Mouse (Mus musculus): ENCODE measurements at regions not wholly inside any gene's neighbourhood (a gene's known extent, or its start where the extent isn't known, plus 50 kb on each side); places are given as distances from the start of the nearest gene placed in this dataset.

GRCm38 (mm10) chr9:6651572-6652236 is 382.1 kb upstream of the Ddi1 start:
- no peak overlapping the region for H3K4me3 ChIP-seq (ENCODE audit: low read depth, low read length)
- H3K9me3 ChIP-seq (ENCODE audit: control insufficient read depth, low read length) = no peaks in the 10 kb centered on the region
- no peak for ATAC-seq (ENCODE audit: insufficient number of reproducible peaks, low FRiP score, low TSS enrichment, low read depth)
- H3K27ac ChIP-seq (replicated peaks; ENCODE audit: low read depth, low read length) = no peak overlapping the region
- H3K4me1 ChIP-seq (ENCODE audit: control insufficient read depth, insufficient read depth, low read length) = no peaks in the 10 kb centered on the region
- H3K4me2 ChIP-seq (ENCODE audit: low read depth, severe bottlenecking) = no peak overlapping the region
- 88% methylated on average over 6 of the region's 6 CpGs for WGBS
- no peaks in the 10 kb centered on the region for H3K27me3 ChIP-seq (ENCODE audit: control insufficient read depth, insufficient read depth, low read length)
- H3K36me3 ChIP-seq (ENCODE audit: control insufficient read depth, insufficient read depth, low read length) = no peaks in the 10 kb centered on the region
- DNase-seq (ENCODE audit: low spot score) = no peak
- no peak overlapping the region for H3K9ac ChIP-seq (ENCODE audit: low read length)

- no peaks in the 10 kb centered on the region for H3K27me3 ChIP-seq (ENCODE audit: control insufficient read depth, insufficient read depth, low read length)
- no peak overlapping the region for H3K4me3 ChIP-seq (ENCODE audit: low read depth, low read length)
- H3K9ac ChIP-seq (ENCODE audit: low read length) = no peak overlapping the region
- no peak overlapping the region for H3K27ac ChIP-seq (replicated peaks; ENCODE audit: low read depth, low read length)
- no peaks in the 10 kb centered on the region for H3K36me3 ChIP-seq (ENCODE audit: control insufficient read depth, insufficient read depth, low read length)
- 85% methylated on average over 3 of the region's 3 CpGs for WGBS
- no peaks in the 10 kb centered on the region for H3K9me3 ChIP-seq (ENCODE audit: control insufficient read depth, low read length)
- no peak overlapping the region for H3K4me2 ChIP-seq (ENCODE audit: low read depth, severe bottlenecking)
- no peaks in the 10 kb centered on the region for H3K4me1 ChIP-seq (ENCODE audit: control insufficient read depth, insufficient read depth, low read length)
- ATAC-seq (ENCODE audit: insufficient number of reproducible peaks, low FRiP score, low TSS enrichment, low read depth) = no peak
- DNase-seq (ENCODE audit: low spot score) = no peak
These were observed 376.2 kb upstream of the Ddi1 start for GRCm38 (mm10) chr9:6645796-6646309.

DNA sequence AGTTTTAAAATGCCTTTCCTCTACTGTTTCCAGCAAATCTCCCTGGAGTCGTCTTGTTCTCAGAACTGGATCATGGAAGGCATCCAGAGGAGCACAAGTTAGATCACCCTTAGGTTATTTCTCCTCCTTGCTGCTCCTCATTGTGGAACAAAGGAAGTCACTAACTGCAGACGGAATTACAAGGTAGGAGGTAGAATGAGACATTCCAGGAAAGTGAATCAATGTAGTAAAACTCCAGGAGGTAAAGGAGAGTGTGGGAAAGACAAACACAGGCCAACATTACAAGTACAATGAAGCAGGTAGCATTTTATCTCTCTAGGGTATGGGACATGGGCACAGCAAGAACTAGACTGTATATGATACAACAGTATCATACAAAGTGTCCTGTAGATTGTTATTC is 375.7 kb upstream of the Ddi1 start:
- Histone ChIP-seq H3K4me2 (ENCODE audit: low read depth, severe bottlenecking) (no peak overlapping the region), H3K9ac (ENCODE audit: low read length) (no peak overlapping the region), H3K36me3 (ENCODE audit: control insufficient read depth, insufficient read depth, low read length) (no peaks in the 10 kb centered on the region), H3K4me1 (ENCODE audit: control insufficient read depth, insufficient read depth, low read length) (no peaks in the 10 kb centered on the region), H3K4me3 (ENCODE audit: low read depth, low read length) (no peak overlapping the region), H3K27me3 (ENCODE audit: control insufficient read depth, insufficient read depth, low read length) (no peaks in the 10 kb centered on the region), H3K27ac (replicated peaks; ENCODE audit: low read depth, low read length) (no peak overlapping the region), H3K9me3 (ENCODE audit: control insufficient read depth, low read length) (no peaks in the 10 kb centered on the region)
- WGBS = 69% methylated on average over 2 of the region's 2 CpGs
- ATAC-seq (ENCODE audit: insufficient number of reproducible peaks, low FRiP score, low TSS enrichment, low read depth) = no peak
- no peak for DNase-seq (ENCODE audit: low spot score)

DNA sequence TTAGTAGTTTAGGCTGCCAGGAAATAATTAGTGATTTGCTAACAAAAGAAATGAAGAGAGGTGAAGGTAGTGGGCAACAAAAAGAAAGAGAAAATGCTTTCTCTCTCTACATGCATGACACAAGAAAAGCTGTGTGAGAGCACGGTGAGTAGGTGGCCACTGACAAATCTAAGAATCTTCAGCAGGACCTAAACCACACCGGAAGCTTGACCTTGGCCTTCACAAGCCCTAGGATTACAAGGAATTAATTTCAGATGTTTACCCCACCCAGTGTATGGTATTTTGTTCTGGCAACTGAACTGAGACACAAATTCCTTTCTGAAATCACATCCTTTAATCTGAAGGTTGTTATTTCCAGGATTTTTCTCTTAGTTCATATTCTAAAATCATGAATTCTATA is 347.5 kb upstream of the Ddi1 start:
- H3K4me3 ChIP-seq (ENCODE audit: low read depth, low read length) = no peak overlapping the region
- WGBS = 83% methylated on average over 2 of the region's 2 CpGs
- ATAC-seq (ENCODE audit: insufficient number of reproducible peaks, low FRiP score, low TSS enrichment, low read depth) (no peak), DNase-seq (ENCODE audit: low spot score) (no peak)
- no peak overlapping the region for H3K9ac ChIP-seq (ENCODE audit: low read length)
- no peaks in the 10 kb centered on the region for H3K36me3 ChIP-seq (ENCODE audit: control insufficient read depth, insufficient read depth, low read length)
- H3K9me3 ChIP-seq (ENCODE audit: control insufficient read depth, low read length) = no peaks in the 10 kb centered on the region
- H3K27ac ChIP-seq (replicated peaks; ENCODE audit: low read depth, low read length) = no peak overlapping the region
- H3K4me1 ChIP-seq (ENCODE audit: control insufficient read depth, insufficient read depth, low read length) = no peaks in the 10 kb centered on the region
- H3K4me2 ChIP-seq (ENCODE audit: low read depth, severe bottlenecking) = no peak overlapping the region
- H3K27me3 ChIP-seq (ENCODE audit: control insufficient read depth, insufficient read depth, low read length) = no peaks in the 10 kb centered on the region

GRCm38 (mm10) chr9:6609284-6609627 is 339.6 kb upstream of the Ddi1 start:
- no peak overlapping the region for H3K4me2 ChIP-seq (ENCODE audit: low read depth, severe bottlenecking)
- H3K4me1 ChIP-seq (ENCODE audit: control insufficient read depth, insufficient read depth, low read length) = no peaks in the 10 kb centered on the region
- H3K36me3 ChIP-seq (ENCODE audit: control insufficient read depth, insufficient read depth, low read length) = no peaks in the 10 kb centered on the region
- no peak overlapping the region for H3K4me3 ChIP-seq (ENCODE audit: low read depth, low read length)
- no peaks in the 10 kb centered on the region for H3K27me3 ChIP-seq (ENCODE audit: control insufficient read depth, insufficient read depth, low read length)
- no peak overlapping the region for H3K27ac ChIP-seq (replicated peaks; ENCODE audit: low read depth, low read length)
- DNase-seq (ENCODE audit: low spot score) (no peak), ATAC-seq (ENCODE audit: insufficient number of reproducible peaks, low FRiP score, low TSS enrichment, low read depth) (no peak)
- H3K9me3 ChIP-seq (ENCODE audit: control insufficient read depth, low read length) = no peaks in the 10 kb centered on the region
- 88% methylated on average over 1 of the region's 1 CpGs for WGBS
- H3K9ac ChIP-seq (ENCODE audit: low read length) = no peak overlapping the region

GRCm38 (mm10) chr9:6608428-6609283 is 339.0 kb upstream of the Ddi1 start:
- H3K9ac ChIP-seq (ENCODE audit: low read length) = no peak overlapping the region
- H3K4me1 ChIP-seq (ENCODE audit: control insufficient read depth, insufficient read depth, low read length) = no peaks in the 10 kb centered on the region
- no peak overlapping the region for H3K27ac ChIP-seq (replicated peaks; ENCODE audit: low read depth, low read length)
- no peaks in the 10 kb centered on the region for H3K9me3 ChIP-seq (ENCODE audit: control insufficient read depth, low read length)
- H3K36me3 ChIP-seq (ENCODE audit: control insufficient read depth, insufficient read depth, low read length) = no peaks in the 10 kb centered on the region
- H3K27me3 ChIP-seq (ENCODE audit: control insufficient read depth, insufficient read depth, low read length) = no peaks in the 10 kb centered on the region
- H3K4me2 ChIP-seq (ENCODE audit: low read depth, severe bottlenecking) = no peak overlapping the region
- DNase-seq (ENCODE audit: low spot score) (no peak), ATAC-seq (ENCODE audit: insufficient number of reproducible peaks, low FRiP score, low TSS enrichment, low read depth) (no peak)
- WGBS = 69% methylated on average over 5 of the region's 5 CpGs
- no peak overlapping the region for H3K4me3 ChIP-seq (ENCODE audit: low read depth, low read length)
